Comparison of ENCODE assay signal across 20 mouse cellular contexts in the genomic region with DNA sequence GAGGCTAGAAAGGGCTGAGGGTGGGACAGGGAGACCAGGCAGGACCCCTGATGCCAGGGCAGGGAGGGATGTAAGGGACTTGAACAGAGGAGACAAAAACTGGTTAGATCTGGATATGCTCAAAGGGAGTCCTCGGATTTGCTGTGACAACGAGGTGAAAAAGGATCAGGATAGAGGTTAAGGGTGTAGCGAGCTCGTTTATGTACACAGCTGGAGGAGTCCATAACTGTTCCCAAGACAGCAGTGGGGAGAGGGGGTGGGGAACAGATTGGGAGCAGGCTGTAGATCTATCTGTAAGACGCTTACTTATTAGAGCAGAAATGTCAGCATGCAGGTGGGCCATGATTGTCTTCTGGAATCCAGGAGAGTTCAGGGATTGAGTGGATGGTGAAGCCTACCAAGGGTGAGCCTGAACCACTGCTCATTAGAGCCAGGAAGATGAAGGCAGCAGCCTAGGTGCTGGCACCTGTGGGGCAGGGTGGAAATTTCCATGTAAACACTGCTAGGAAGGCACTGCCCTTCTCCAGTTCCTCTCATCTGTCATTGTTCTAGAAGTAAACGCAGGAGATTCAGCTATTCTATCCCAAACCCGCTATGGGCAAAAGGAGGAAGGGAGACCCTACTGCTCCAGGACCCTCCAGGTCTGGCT.
DNase-seq lines count a peak whose midpoint lies in the region; ATAC-seq lines count a peak whose summit lies in the region.
"Had no signal": no experiment of that assay in that cellular context is flagged by ENCODE, and none has a peak within 500 bp of the region (broad histone marks: within the 10 kb centered on the region; RNA-seq: fewer than 3 reads in every experiment).

No protein-coding gene starts in this region.

- DNase-seq in heart, postnatal 4 days = no peak
- no peak for DNase-seq in kidney, adult 11 months
- DNase-seq in ZHBTc4 (ENCODE audit: low read depth, low spot score) = peak; percentile 5
- DNase-seq in brain, adult 2 months (ENCODE audit: low read depth, low spot score) = peak; percentile 57
- DNase-seq in ovary, postnatal 14 days (ENCODE audit: low spot score) = no peak
- DNase-seq in MN1 (ENCODE audit: low spot score) = no peak
- DNase-seq: kidney, adult 8-10 months; layer of hippocampus, adult 9-11 months; lung, postnatal 4 days; right cerebral cortex, postnatal 14 days; thymus, postnatal 4 days had no signal

- no peaks in the 10 kb centered on the region for H3K27me3 ChIP-seq in heart, embryonic 13.5 days (replicated peaks)
- H3K27me3 ChIP-seq in kidney, embryonic 16.5 days (ENCODE audit: insufficient read depth, low read length) = no peaks in the 10 kb centered on the region
- H3K27me3 ChIP-seq: forebrain, embryonic 15.5 days; limb, embryonic 12.5 days; neural tube, embryonic 13.5 days had no signal

- peaks cover 94% of the 10 kb centered on the region for H3K4me1 ChIP-seq in heart, embryonic 13.5 days
- H3K4me1 ChIP-seq in kidney, embryonic 16.5 days (ENCODE audit: insufficient read depth, low read length) = peaks cover 20% of the 10 kb centered on the region

- peak overlapping the region; percentile 72 for H3K9ac ChIP-seq in heart, embryonic 13.5 days
- no peak overlapping the region for H3K9ac ChIP-seq in kidney, embryonic 16.5 days (replicated peaks; ENCODE audit: low read length)
- H3K9ac ChIP-seq: forebrain, embryonic 15.5 days; hindbrain, embryonic 14.5 days; limb, embryonic 12.5 days; liver, embryonic 14.5 days; neural tube, embryonic 13.5 days had no signal

- no peak overlapping the region for H3K4me2 ChIP-seq in heart, embryonic 13.5 days
- H3K4me2 ChIP-seq in kidney, embryonic 16.5 days (replicated peaks; ENCODE audit: low read depth, low read length) = no peak overlapping the region
- H3K4me2 ChIP-seq: forebrain, embryonic 15.5 days; hindbrain, embryonic 14.5 days; limb, embryonic 12.5 days; midbrain, embryonic 11.5 days; neural tube, embryonic 13.5 days had no signal

- H3K36me3 ChIP-seq in heart, embryonic 13.5 days = peaks cover 21% of the 10 kb centered on the region
- H3K36me3 ChIP-seq in kidney, embryonic 16.5 days (ENCODE audit: insufficient read depth, low read length) = no peaks in the 10 kb centered on the region
- H3K36me3 ChIP-seq: forebrain, embryonic 15.5 days; limb, embryonic 12.5 days; neural tube, embryonic 13.5 days had no signal

- 56% methylated on average over 7 of the region's 7 CpGs for WGBS in heart, embryonic 13.5 days
- WGBS in kidney, embryonic 16.5 days = 44% methylated on average over 7 of the region's 7 CpGs

- no peak overlapping the region for H3K4me3 ChIP-seq in heart, embryonic 13.5 days
- no peak overlapping the region for H3K4me3 ChIP-seq in kidney, embryonic 16.5 days (ENCODE audit: low read length)
- H3K4me3 ChIP-seq: erythroblast, embryonic 14.5 days; forebrain, embryonic 15.5 days; limb, embryonic 12.5 days; neural tube, embryonic 13.5 days had no signal

- H3K27ac ChIP-seq in heart, embryonic 13.5 days (replicated peaks) = peak overlapping the region; percentile 86
- no peak overlapping the region for H3K27ac ChIP-seq in kidney, embryonic 16.5 days (ENCODE audit: low read length)
- H3K27ac ChIP-seq: forebrain, embryonic 15.5 days; hindbrain, embryonic 14.5 days; limb, embryonic 12.5 days; liver, embryonic 14.5 days; neural tube, embryonic 13.5 days had no signal

- ATAC-seq in heart, embryonic 13.5 days (ENCODE audit: extremely low read depth, insufficient number of reproducible peaks, low FRiP score, low TSS enrichment) = no peak
- ATAC-seq in kidney, embryonic 16.5 days (ENCODE audit: low FRiP score, low TSS enrichment) = peak; percentile 46
- ATAC-seq: forebrain, embryonic 15.5 days had no signal

- H3K9me3 ChIP-seq in heart, embryonic 13.5 days = no peaks in the 10 kb centered on the region
- no peaks in the 10 kb centered on the region for H3K9me3 ChIP-seq in kidney, embryonic 16.5 days (ENCODE audit: low read length)
- H3K9me3 ChIP-seq: forebrain, embryonic 15.5 days; limb, embryonic 12.5 days; neural tube, embryonic 13.5 days had no signal

Comparison
In these comparisons a context has a peak if more than half of its experiments do, and no peak if none do; other contexts are left out.
1. DNase-seq: peak in ZHBTc4 (single experiment) and brain, adult 2 months (single experiment); none in heart, postnatal 4 days (single experiment), kidney, adult 11 months (single experiment), ovary, postnatal 14 days (single experiment) and MN1 (single experiment).